Mouse (Mus musculus) megakaryocyte, embryonic 14.5 days (primary cell): ENCODE measurements around the gene Rab3il1. TPM values are rescaled to one million over a fixed set of nuclear protein-coding genes. Genes with fewer than 3 reads are reported as not detected.

ENCODE experiments used
- H3K27me3 ChIP-seq: replicated peaks from 2 replicates; pipeline ENCODE3; 2012; ENCODE audit warnings: inconsistent platforms
- H3K36me3 ChIP-seq: replicated peaks from 2 replicates; pipeline ENCODE3; 2012; ENCODE audit warnings: low read length, inconsistent platforms, mixed read lengths
- H3K4me1 ChIP-seq: 2 replicates; pipeline ENCODE4 v1.6.1; 2012; ENCODE audit warnings: inconsistent platforms
- H3K4me3 ChIP-seq: replicated peaks from 2 replicates; pipeline ENCODE3; 2012; ENCODE audit warnings: moderate library complexity, mild to moderate bottlenecking, inconsistent platforms
- H3K9me3 ChIP-seq: 2 replicates; pipeline ENCODE4 v1.6.1; 2012; ENCODE audit warnings: inconsistent platforms
- FLI1 ChIP-seq: IDR thresholded peaks from 2 replicates; pipeline ENCODE4 v1.6.1; 2012; ENCODE audit warnings: low read length, inconsistent platforms, mixed read lengths
- GATA1 ChIP-seq: IDR thresholded peaks from 3 replicates; pipeline ENCODE4 v1.6.1; 2012; ENCODE audit warnings: mixed read lengths, low read length, inconsistent platforms, borderline replicate concordance
- polyA plus RNA-seq: library from polyadenylated mRNA; stranded (reverse); fragments of >175 nt; gene quantifications from 2 replicates; pipeline ENCODE4 v1.2.3, GENCODE M21; 2012; ENCODE audit warnings: low replicate concordance; ENCODE audit not compliant: insufficient read depth

Gene Rab3il1
- polyA plus RNA-seq, 1 experiment, result 8.8 TPM

DNA sequence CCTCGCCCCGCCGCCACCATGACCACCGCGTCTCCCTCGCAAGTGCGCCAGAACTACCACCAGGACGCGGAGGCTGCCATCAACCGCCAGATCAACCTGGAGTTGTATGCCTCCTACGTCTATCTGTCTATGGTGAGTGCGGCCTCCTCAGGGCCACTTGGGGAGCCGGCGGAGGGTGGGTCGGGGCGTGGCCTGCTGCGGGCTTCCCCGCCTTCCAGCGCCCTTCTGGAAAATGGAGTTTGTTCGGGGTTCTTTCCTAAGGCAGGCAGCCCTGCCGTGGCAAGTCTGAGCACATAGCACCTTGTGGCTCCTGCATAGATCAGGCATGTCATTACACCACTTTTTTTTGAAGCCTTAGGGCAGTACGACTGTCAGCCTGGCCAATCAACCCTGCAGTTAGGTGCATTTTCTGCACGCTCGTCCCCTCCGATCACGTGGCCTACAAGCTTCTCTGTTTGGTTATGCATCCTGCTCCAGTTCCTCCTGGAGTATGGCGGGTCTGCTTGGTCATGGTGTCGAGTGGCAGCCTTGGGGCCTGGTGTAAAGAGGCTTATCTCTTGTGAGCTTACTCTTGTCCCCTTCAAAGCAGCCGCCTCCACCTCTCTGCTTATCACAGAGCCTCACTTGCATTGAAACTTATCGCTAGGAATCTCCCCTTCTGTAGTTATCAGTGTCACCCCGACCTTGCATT is 18.5 kb upstream of the Rab3il1 start:
- H3K4me1 ChIP-seq, result peaks cover 86% of the 10 kb centered on the region
- H3K4me3 ChIP-seq, result peak overlapping the region; percentile 100
- H3K9me3 ChIP-seq, result no peaks in the 10 kb centered on the region
- TF ChIP-seq FLI1 (no peak), GATA1 (no peak; the same call in 2 of the 3 replicates)
- H3K27me3 ChIP-seq, result no peaks in the 10 kb centered on the region
- peaks cover 33% of the 10 kb centered on the region for H3K36me3 ChIP-seq

DNA sequence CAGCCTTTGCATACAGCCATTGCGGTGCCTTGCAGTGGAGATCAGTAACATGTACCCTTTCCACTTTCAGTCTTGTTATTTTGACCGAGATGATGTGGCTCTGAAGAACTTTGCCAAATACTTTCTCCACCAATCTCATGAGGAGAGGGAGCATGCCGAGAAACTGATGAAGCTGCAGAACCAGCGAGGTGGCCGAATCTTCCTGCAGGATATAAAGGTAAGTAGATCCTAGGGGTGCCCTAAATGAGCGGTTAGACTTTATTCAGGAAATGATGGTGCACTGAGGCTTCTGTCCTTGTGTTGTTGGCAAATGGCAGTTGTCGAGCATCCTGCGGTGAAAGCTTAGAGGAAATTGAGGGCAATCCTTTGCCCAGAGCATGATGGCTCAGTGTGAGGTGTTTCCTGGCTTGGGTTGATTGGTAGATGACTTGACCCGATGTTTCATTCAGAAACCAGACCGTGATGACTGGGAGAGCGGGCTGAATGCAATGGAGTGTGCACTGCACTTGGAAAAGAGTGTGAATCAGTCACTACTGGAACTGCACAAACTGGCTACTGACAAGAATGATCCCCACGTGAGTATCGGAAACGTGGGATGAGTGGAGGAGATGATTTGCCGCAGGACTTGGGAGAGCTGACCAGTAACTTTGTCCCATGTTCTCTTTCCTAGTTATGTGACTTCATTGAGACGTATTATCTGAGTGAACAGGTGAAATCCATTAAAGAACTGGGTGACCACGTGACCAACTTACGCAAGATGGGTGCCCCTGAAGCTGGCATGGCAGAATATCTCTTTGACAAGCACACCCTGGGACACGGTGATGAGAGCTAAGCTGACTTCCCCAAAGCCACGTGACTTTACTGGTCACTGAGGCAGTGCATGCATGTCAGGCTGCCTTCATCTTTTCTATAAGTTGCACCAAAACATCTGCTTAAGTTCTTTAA is 17.1 kb upstream of the Rab3il1 start:
- TF ChIP-seq FLI1, result no peak
- TF ChIP-seq GATA1, result no peak

GRCm38 (mm10) chr19:9985190-9985899 is 16.1 kb upstream of the Rab3il1 start:
- H3K4me3 ChIP-seq, result peak overlapping the region; percentile 77
- H3K36me3 ChIP-seq, result peaks cover 33% of the 10 kb centered on the region
- no peaks in the 10 kb centered on the region for H3K9me3 ChIP-seq
- TF ChIP-seq FLI1 (no peak), GATA1 (no peak)
- H3K4me1 ChIP-seq, result peaks cover 85% of the 10 kb centered on the region
- peaks cover 3% of the 10 kb centered on the region for H3K27me3 ChIP-seq

More for the DNA sequence above, 17.1 kb upstream of the Rab3il1 start:
- H3K9me3 ChIP-seq, result no peaks in the 10 kb centered on the region
- peaks cover 85% of the 10 kb centered on the region for H3K4me1 ChIP-seq
- H3K36me3 ChIP-seq, result peaks cover 33% of the 10 kb centered on the region
- peak overlapping the region; percentile 100 for H3K4me3 ChIP-seq
- H3K27me3 ChIP-seq, result peaks cover 3% of the 10 kb centered on the region

- H3K4me3 ChIP-seq, result peak overlapping the region; percentile 77
- H3K36me3 ChIP-seq, result peaks cover 33% of the 10 kb centered on the region
- TF ChIP-seq FLI1 (no peak), GATA1 (no peak)
- H3K9me3 ChIP-seq, result no peaks in the 10 kb centered on the region
- peaks cover 82% of the 10 kb centered on the region for H3K4me1 ChIP-seq
- peaks cover 4% of the 10 kb centered on the region for H3K27me3 ChIP-seq
These were observed 15.5 kb upstream of the Rab3il1 start for GRCm38 (mm10) chr19:9985900-9986421.

DNA sequence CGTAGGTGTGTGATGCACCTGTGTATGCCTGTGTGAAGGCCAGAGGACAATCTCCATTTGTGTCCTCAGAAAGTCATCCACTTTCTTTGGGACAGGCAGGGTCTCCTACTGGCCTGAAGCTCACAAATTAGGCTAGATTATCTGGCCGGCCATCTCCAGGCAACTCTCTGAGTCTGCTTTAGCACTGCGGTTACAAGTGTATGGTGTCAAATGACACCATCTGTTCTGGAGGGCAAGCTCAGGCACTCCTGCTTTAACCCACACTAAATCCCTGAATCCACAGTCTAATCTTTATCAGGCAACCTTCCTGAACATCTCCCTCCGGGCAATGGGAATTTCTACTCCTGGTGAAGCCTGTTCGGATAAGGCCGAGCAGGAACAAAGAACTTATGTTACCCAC is 14.3 kb upstream of the Rab3il1 start:
- H3K36me3 ChIP-seq, result peaks cover 33% of the 10 kb centered on the region
- H3K4me1 ChIP-seq, result peaks cover 79% of the 10 kb centered on the region
- TF ChIP-seq GATA1 (no peak), FLI1 (no peak)
- H3K27me3 ChIP-seq, result peaks cover 4% of the 10 kb centered on the region
- no peaks in the 10 kb centered on the region for H3K9me3 ChIP-seq
- peak overlapping the region; percentile 23 for H3K4me3 ChIP-seq

DNA sequence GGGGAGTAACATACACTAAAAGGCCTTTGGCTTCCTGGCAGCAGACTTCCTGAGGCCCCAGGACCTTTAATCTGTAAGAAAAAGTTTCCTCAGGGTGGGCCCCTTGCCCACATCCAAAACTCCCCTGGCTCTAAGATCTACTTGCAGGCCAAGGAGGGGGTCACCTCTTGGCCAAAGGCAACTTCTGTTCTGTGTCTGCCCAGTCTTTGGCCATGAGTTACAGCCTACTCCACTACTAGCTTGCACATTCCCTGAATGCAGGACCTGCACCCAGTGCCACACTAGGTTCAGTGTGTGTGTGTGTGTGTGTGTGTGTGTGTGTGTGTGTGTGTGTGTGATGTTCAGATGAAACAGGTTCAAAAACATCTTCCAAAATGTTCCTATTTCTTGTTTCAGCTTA is 13.9 kb upstream of the Rab3il1 start:
- TF ChIP-seq FLI1 (no peak), GATA1 (no peak)
- H3K27me3 ChIP-seq, result peaks cover 8% of the 10 kb centered on the region
- H3K4me1 ChIP-seq, result peaks cover 79% of the 10 kb centered on the region
- peaks cover 33% of the 10 kb centered on the region for H3K36me3 ChIP-seq
- no peak overlapping the region for H3K4me3 ChIP-seq
- H3K9me3 ChIP-seq, result no peaks in the 10 kb centered on the region

DNA sequence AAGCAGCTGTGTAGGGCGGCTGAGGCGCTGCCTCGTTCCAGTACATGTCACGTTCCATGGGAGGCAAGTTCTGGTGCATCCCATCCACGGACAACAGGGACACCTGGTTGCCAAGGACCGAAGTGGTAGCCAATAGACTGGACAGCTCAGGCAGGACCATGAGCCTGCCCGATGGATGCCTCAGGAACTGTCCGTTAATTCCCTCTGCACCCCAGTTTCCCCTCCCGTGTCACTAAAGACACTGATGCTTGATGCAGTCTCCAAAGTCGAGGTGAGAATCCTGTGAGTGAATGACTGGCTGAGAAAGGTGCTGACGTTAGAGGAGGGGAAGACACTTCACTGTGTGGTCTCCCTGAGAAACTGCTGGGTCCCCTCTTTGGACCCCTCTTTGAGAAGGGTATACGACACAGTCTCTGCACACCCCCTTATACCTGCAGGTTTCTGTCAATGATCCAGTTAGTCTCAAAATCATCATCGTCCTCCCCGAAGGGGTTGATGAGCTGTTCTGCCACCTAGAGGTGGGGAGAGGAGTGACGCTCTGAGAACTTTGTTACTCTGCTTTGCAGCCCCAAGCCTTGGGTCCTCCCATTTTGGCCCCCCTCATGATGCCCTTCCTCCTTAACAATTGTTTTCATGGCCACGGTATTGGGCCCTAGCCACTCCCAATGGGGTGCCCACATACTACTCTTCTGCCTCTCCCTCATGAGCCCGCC is 12.1 kb upstream of the Rab3il1 start:
- Histone ChIP-seq H3K9me3 (no peaks in the 10 kb centered on the region), H3K4me3 (peak overlapping the region; percentile 53), H3K27me3 (peaks cover 14% of the 10 kb centered on the region), H3K36me3 (peaks cover 20% of the 10 kb centered on the region), H3K4me1 (peaks cover 82% of the 10 kb centered on the region)
- TF ChIP-seq GATA1, result no peak
- TF ChIP-seq FLI1, result no peak

DNA sequence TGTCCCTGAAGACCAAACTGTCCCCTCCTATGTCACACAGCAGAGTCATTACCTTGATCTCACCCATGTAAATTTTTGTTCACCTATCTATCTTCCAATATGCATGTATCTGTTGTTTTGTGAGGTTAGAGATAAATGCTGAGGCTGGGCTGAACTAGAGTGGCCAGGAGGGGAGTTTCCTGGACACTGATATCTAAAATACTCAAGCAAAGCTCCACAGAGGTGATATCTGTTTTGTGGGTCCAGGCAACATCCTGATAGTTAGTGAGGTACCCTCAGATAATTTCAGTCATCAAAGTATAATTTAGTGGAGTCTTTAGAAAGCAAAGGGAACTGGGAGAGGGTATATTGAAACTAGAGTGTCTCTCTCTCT is 11.6 kb upstream of the Rab3il1 start:
- no peak for TF ChIP-seq FLI1
- TF ChIP-seq GATA1, result no peak
- peak overlapping the region; percentile 53 for H3K4me3 ChIP-seq
- H3K9me3 ChIP-seq, result no peaks in the 10 kb centered on the region
- peaks cover 76% of the 10 kb centered on the region for H3K4me1 ChIP-seq
- peaks cover 17% of the 10 kb centered on the region for H3K27me3 ChIP-seq
- peaks cover 14% of the 10 kb centered on the region for H3K36me3 ChIP-seq

- Histone ChIP-seq H3K36me3 (no peaks in the 10 kb centered on the region), H3K4me1 (peaks cover 62% of the 10 kb centered on the region), H3K27me3 (peaks cover 18% of the 10 kb centered on the region), H3K4me3 (peak overlapping the region; percentile 29), H3K9me3 (no peaks in the 10 kb centered on the region)
- TF ChIP-seq GATA1 (no peak), FLI1 (no peak)
These were observed 10.2 kb upstream of the Rab3il1 start for GRCm38 (mm10) chr19:9991304-9991703.
